Mouse (Mus musculus) heart, adult 2 months (tissue): ENCODE data around the gene Mtfr1l.

Source experiments
- CTCF ChIP-seq: fragments of 200-600 bp; IDR thresholded peaks from 2 replicates; pipeline ENCODE4 v1.8.1; 2022; ENCODE audit warnings: antibody characterized with exemption, mild to moderate bottlenecking, moderate library complexity
- POLR2A ChIP-seq: fragments of 200-500 bp; IDR thresholded peaks from 2 replicates; pipeline ENCODE4 v1.6.1; 2011; ENCODE audit warnings: mild to moderate bottlenecking, low read depth, low read length, control low read depth; ENCODE audit not compliant: insufficient read depth

DNA sequence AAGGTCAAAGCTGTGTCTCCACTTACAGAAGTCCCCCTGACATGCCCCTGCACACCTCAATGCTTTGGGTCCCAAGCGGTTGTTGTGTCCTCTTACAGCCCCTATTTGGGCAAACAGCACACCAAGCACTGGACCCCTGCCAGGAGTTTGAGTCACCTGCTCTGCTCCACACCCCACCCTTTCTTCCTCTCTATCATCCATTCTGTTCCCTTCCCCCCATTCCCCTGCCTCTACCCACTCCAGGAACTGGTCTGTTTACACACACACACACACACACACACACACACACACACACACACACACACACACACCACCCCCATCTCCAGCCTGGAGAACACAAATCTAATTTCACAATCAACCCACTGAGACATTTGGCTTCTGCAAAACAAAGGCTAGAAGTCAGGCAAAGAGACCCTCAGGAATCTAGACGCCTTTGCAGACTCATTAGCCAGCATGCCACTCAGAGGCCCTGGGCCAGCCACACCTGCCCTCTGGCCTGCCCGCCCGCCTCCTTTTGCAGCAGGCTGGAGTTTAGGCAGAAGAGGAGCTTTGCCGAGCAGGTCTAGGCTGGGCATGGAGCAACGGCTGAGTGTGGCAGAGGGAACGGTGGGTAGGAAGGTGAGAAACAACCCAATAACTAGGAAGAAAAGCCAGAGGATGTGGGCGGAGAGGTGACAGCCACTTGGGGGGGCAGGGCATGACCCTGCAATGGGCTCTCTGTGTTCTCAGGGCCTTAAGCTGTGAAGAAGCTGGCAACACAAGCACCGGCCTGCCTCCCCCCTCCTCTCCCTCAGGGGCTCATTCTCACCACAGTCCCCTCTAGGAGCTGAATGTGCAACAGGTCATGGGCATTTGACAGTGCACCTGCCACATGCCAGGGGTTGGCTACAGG is 11.9 kb upstream of the Mtfr1l start:
- TF ChIP-seq CTCF, result no peak
- TF ChIP-seq POLR2A, result no peak
